Mouse (Mus musculus): ENCODE data around the gene Acad10. TPM values are rescaled to one million over a fixed set of nuclear protein-coding genes. Genes with fewer than 3 reads are reported as not detected.

The Acad10 gene
- polyA plus RNA-seq, 1 experiment from 2014 or later, result 3.7 TPM

DNA sequence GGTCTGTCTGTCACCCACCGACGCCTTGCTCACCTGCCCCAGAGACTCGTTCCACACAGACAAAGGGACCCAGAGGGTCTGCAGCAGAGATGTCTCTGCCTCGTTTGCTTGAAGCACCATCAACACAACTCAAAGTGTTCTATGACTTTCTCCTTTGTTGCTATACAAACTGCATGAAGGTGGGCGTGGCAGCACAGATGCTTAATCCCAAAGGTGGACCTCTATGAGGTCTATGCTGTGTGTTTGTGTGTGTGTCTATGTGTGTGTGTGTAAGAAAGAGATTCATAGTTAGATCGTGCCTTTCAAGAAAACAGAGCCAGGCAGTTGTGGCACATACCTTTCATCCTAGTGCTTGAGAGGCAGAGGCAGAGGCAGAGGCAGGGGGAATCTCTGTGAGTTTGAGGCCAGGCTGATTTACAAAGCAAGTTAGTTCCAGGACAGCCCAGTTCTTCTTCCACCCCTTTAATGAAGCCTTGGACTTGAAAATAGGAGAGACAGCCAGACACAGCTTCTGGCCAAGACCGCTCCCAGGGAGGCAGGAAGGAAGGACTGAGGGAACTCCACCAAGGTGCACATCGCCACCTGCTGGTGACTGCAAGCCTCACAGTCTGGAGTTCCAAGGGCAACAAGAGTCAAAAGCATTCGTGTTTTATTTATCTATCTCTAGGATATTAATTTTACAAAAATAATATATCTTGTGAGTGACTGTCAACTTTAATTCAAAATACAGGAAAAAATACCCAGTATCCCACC lies 58.6 kb downstream of the Acad10 start:
- Histone ChIP-seq H3K36me3 (ENCODE audit: insufficient read depth, low read length) (no peaks in the 10 kb centered on the region), H3K4me1 (ENCODE audit: insufficient read depth, low read depth, low read length) (no peaks in the 10 kb centered on the region; the same call in 1 of the 2 replicates), H3K4me2 (replicated peaks; ENCODE audit: low read depth, low read length) (no peak overlapping the region), H3K9me3 (ENCODE audit: low read length) (no peaks in the 10 kb centered on the region), H3K9ac (replicated peaks; ENCODE audit: low read depth) (no peak overlapping the region), H3K27ac (ENCODE audit: low read length) (no peak overlapping the region), H3K4me3 (ENCODE audit: low read depth, low read length) (no peak overlapping the region), H3K27me3 (replicated peaks; ENCODE audit: insufficient read depth, low read length) (no peaks in the 10 kb centered on the region)
- DNase-seq (ENCODE audit: low spot score) (peak; percentile 95), ATAC-seq (peak; percentile 76)
- no peak for TF ChIP-seq EP300 (IDR thresholded peaks at IDR 0.05)
- TF ChIP-seq CTCF (IDR thresholded peaks at IDR 0.05), result peak; percentile 98
- 29% methylated on average over 9 of the region's 9 CpGs for WGBS

DNA sequence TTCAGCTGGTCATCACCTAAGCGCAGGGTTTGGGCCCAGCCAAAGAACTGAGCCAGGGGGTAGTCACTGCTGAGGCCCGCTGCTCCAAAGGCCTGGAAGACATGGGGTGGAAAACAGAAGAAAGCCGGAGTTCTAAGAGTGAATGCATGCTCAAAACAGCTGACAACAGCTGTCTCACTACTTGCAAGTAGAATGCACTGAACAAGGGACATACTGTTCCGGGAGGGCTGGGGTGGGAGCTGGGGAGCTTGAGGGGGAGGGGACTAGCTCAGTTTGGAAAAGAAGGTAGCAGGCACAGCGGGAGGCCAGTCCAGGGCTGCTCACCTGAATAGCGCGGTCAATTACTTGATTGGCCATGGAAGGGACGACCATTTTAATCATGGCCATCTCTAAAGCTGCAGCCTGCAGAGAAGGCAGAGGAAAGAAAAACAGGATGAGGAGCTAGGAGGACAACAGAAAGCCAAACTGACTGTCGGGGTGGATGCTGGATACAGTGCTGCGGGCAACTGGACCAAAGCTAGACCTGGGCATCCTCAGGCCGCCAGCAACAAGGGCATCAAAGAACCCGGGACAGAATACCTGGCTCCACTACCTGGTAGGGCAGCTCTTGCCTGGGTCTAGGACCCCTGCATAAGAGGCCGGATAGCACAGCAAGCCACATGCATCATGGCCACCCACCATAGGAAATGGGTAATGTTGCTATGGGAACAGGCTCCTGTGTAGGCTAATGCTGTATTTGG lies 61.3 kb downstream of the Acad10 start:
- Histone ChIP-seq H3K9me3 (ENCODE audit: low read length) (no peaks in the 10 kb centered on the region), H3K9ac (replicated peaks; ENCODE audit: low read depth) (no peak overlapping the region), H3K27ac (ENCODE audit: low read length) (peak overlapping the region; percentile 73), H3K4me3 (ENCODE audit: low read depth, low read length) (no peak overlapping the region), H3K4me2 (replicated peaks; ENCODE audit: low read depth, low read length) (no peak overlapping the region), H3K27me3 (replicated peaks; ENCODE audit: insufficient read depth, low read length) (no peaks in the 10 kb centered on the region), H3K4me1 (ENCODE audit: insufficient read depth, low read depth, low read length) (peaks cover 2% of the 10 kb centered on the region; the same call in 1 of the 2 replicates), H3K36me3 (ENCODE audit: insufficient read depth, low read length) (no peaks in the 10 kb centered on the region)
- ATAC-seq (peak; percentile 59), DNase-seq (ENCODE audit: low spot score) (peak; percentile 84)
- peak; percentile 80 for TF ChIP-seq EP300 (IDR thresholded peaks at IDR 0.05)
- TF ChIP-seq CTCF (IDR thresholded peaks at IDR 0.05), result no peak
- 59% methylated on average over 13 of the region's 13 CpGs for WGBS

DNA sequence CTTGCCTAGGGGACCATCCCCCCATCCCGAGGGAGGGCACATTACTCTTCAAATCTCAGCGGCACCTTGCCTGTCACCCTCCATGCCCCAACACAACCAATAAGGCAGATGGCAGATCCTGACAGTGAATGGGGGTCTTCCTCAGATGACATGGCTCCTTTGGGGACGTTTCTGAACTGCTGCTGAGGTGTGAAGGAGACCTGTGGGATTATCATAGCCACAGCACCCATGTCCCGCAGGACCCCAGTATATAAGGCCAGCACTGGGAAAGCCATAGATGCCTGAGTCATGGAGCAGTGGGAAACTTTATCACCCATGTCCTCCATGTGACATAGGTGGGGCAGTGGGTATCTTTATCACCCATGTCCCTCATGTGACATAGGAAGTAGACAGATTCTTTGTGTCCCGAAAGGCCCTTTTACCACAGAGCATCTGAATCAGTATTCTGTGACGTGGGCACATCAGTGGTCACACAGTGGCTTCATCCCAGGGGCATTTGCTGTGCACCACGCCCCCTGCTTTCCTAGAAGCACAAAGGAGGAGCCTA lies 62.2 kb downstream of the Acad10 start:
- ATAC-seq (no peak), DNase-seq (ENCODE audit: low spot score) (no peak)
- Histone ChIP-seq H3K4me2 (replicated peaks; ENCODE audit: low read depth, low read length) (no peak overlapping the region), H3K27ac (ENCODE audit: low read length) (peak overlapping the region; percentile 73), H3K9ac (replicated peaks; ENCODE audit: low read depth) (no peak overlapping the region), H3K4me3 (ENCODE audit: low read depth, low read length) (no peak overlapping the region), H3K27me3 (replicated peaks; ENCODE audit: insufficient read depth, low read length) (no peaks in the 10 kb centered on the region), H3K36me3 (ENCODE audit: insufficient read depth, low read length) (no peaks in the 10 kb centered on the region), H3K4me1 (ENCODE audit: insufficient read depth, low read depth, low read length) (peaks cover 5% of the 10 kb centered on the region; the same call in 1 of the 2 replicates), H3K9me3 (ENCODE audit: low read length) (no peaks in the 10 kb centered on the region)
- TF ChIP-seq EP300 (IDR thresholded peaks at IDR 0.05), result no peak
- TF ChIP-seq CTCF (IDR thresholded peaks at IDR 0.05), result no peak
- 66% methylated on average over 7 of the region's 7 CpGs for WGBS

DNA sequence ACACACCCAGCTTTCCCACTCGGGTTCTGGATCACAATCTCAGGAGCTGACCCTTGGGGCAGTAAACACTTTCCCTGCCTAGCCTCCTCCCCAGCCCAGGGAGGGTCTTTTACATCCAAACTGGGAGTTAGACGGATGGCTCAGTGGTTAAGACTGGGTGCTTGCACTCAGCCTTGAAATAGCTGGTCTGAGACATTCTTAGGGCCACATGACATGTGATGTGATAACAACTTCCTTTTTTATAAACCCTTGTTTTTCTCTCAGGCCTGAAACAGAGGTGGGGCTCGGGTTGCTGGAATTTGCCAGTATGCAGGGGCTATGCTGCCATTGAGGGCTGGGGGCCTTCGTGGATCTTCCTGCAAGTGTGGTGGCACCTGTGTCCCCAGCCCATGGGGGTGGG lies 63.0 kb downstream of the Acad10 start:
- ATAC-seq (no peak), DNase-seq (ENCODE audit: low spot score) (no peak)
- WGBS, result 58% methylated on average over 4 of the region's 4 CpGs
- H3K4me3 ChIP-seq (ENCODE audit: low read depth, low read length), result no peak overlapping the region
- H3K27ac ChIP-seq (ENCODE audit: low read length), result 0 out of 2 replicates have a peak overlapping the region, but pooled peaks have one; percentile 73
- TF ChIP-seq CTCF (IDR thresholded peaks at IDR 0.05) (no peak), EP300 (IDR thresholded peaks at IDR 0.05) (no peak)
- H3K27me3 ChIP-seq (replicated peaks; ENCODE audit: insufficient read depth, low read length), result no peaks in the 10 kb centered on the region
- H3K9me3 ChIP-seq (ENCODE audit: low read length), result no peaks in the 10 kb centered on the region
- no peak overlapping the region for H3K4me2 ChIP-seq (replicated peaks; ENCODE audit: low read depth, low read length)
- no peaks in the 10 kb centered on the region for H3K36me3 ChIP-seq (ENCODE audit: insufficient read depth, low read length)
- H3K4me1 ChIP-seq (ENCODE audit: insufficient read depth, low read depth, low read length), result peaks cover 6% of the 10 kb centered on the region; the same call in 1 of the 2 replicates
- H3K9ac ChIP-seq (replicated peaks; ENCODE audit: low read depth), result no peak overlapping the region

DNA sequence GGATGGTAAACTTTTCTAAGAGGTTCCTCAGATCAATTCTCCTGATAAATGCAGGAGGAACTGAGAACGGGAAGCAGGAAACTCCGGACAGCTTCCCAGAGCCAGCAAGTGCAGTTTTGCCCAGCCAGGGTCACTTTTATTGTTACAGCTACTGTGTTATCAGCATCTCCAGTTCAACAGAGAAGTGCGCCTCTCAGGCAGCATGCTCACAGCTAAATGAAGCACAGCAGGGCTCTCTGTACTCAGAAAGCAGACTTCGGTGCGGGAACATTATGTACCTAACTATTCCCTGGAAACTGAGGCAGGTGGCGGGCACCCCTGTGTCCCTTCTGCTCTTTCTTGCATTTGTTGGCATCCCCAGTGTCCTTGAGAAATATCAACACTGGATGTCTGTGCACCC lies 64.1 kb downstream of the Acad10 start:
- Histone ChIP-seq H3K36me3 (ENCODE audit: insufficient read depth, low read length) (no peaks in the 10 kb centered on the region), H3K27ac (ENCODE audit: low read length) (no peak overlapping the region), H3K4me2 (replicated peaks; ENCODE audit: low read depth, low read length) (no peak overlapping the region), H3K4me1 (ENCODE audit: insufficient read depth, low read depth, low read length) (peaks cover 9% of the 10 kb centered on the region; the same call in 1 of the 2 replicates), H3K27me3 (replicated peaks; ENCODE audit: insufficient read depth, low read length) (no peaks in the 10 kb centered on the region), H3K9ac (replicated peaks; ENCODE audit: low read depth) (no peak overlapping the region), H3K9me3 (ENCODE audit: low read length) (no peaks in the 10 kb centered on the region), H3K4me3 (ENCODE audit: low read depth, low read length) (no peak overlapping the region)
- DNase-seq (ENCODE audit: low spot score) (no peak), ATAC-seq (no peak)
- 51% methylated on average over 6 of the region's 6 CpGs for WGBS
- TF ChIP-seq EP300 (IDR thresholded peaks at IDR 0.05), result no peak
- no peak for TF ChIP-seq CTCF (IDR thresholded peaks at IDR 0.05)

DNA sequence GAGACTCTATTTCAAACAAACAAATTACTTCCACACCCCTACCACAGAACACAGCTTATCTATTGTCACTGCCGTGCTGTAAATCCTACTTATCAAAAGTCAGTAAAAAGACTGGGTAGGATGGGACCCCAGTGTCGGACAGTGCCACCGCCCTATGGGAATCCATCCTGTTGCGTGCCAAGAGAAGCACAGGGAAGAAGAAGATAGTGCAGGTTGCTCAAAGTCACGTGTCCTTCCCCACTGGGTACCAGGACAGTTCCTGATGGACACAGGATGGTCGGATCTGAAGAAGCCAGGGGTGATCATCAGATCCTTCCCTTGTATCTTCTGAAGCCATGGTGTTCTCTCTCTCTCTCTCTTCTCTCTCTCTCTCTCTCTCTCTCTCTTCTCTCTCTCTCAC lies 64.6 kb downstream of the Acad10 start:
- no peak for DNase-seq (ENCODE audit: low spot score)
- H3K4me2 ChIP-seq (replicated peaks; ENCODE audit: low read depth, low read length), result no peak overlapping the region
- no peaks in the 10 kb centered on the region for H3K9me3 ChIP-seq (ENCODE audit: low read length)
- no peak overlapping the region for H3K4me3 ChIP-seq (ENCODE audit: low read depth, low read length)
- ATAC-seq, result no peak
- no peaks in the 10 kb centered on the region for H3K36me3 ChIP-seq (ENCODE audit: insufficient read depth, low read length)
- no peak overlapping the region for H3K9ac ChIP-seq (replicated peaks; ENCODE audit: low read depth)
- H3K4me1 ChIP-seq (ENCODE audit: insufficient read depth, low read depth, low read length), result peaks cover 9% of the 10 kb centered on the region; the same call in 1 of the 2 replicates
- no peak overlapping the region for H3K27ac ChIP-seq (ENCODE audit: low read length)
- 73% methylated on average over 6 of the region's 6 CpGs for WGBS
- H3K27me3 ChIP-seq (replicated peaks; ENCODE audit: insufficient read depth, low read length), result no peaks in the 10 kb centered on the region
- TF ChIP-seq CTCF (IDR thresholded peaks at IDR 0.05) (no peak), EP300 (IDR thresholded peaks at IDR 0.05) (no peak)

Measured in lung, postnatal 0 days (tissue).